Mouse (Mus musculus): ENCODE data around the gene Chd2. TPM values are rescaled to one million over a fixed set of nuclear protein-coding genes. Genes with fewer than 3 reads are reported as not detected.
"Not testable (repeated sequence)": the region's sequence is repeated elsewhere in the genome, so short reads cannot be mapped to it uniquely, and the experiment has no call there.

Gene Chd2
- polyA plus RNA-seq, 1 experiment from 2014 or later, result 65.6 TPM

- Histone ChIP-seq H3K4me2 (no peak overlapping the region), H3K4me3 (no peak overlapping the region), H3K36me3 (no peaks in the 10 kb centered on the region), H3K27me3 (peaks cover 22% of the 10 kb centered on the region), H3K9me3 (no peaks in the 10 kb centered on the region), H3K9ac (no peak overlapping the region), H3K4me1 (peaks cover 14% of the 10 kb centered on the region), H3K27ac (no peak overlapping the region)
- WGBS, result 67% methylated on average over 8 of the region's 8 CpGs
- no peak for ATAC-seq (ENCODE audit: insufficient number of reproducible peaks, insufficient read depth, low FRiP score, low TSS enrichment, low read depth)
These were observed 37.6 kb upstream of the Chd2 start for GRCm38 (mm10) chr7:73579072-73579731.

DNA sequence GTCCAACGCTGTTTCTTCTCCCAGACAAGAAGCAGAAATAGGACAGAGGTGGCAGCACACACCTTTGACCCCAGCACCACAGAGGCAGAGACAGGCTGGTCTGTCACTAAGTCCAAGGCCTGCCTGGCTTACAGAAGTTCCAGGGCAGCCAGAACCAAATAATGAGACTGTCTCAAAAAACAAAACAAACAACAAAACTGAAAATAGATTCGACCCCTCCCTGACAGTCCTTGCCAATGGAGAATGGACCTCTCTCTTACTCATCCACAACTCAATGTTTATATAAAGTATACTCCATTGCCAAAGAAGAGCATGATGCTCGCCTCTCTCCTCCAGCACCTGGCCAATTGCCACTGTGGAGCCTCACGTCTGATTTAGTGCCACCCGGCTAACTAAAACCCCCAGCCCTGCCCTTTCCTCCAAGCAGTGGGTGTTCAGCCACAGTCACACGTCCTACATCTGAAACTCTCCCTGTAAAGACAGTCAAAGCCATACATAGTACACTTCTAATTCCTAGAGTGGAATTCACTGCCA is 36.3 kb upstream of the Chd2 start:
- Histone ChIP-seq H3K9me3 (no peaks in the 10 kb centered on the region), H3K4me1 (peaks cover 4% of the 10 kb centered on the region), H3K4me2 (no peak overlapping the region), H3K4me3 (no peak overlapping the region), H3K9ac (no peak overlapping the region), H3K36me3 (no peaks in the 10 kb centered on the region), H3K27me3 (peaks cover 22% of the 10 kb centered on the region), H3K27ac (no peak overlapping the region)
- no peak for ATAC-seq (ENCODE audit: insufficient number of reproducible peaks, insufficient read depth, low FRiP score, low TSS enrichment, low read depth)
- 77% methylated on average over 6 of the region's 6 CpGs for WGBS

GRCm38 (mm10) chr7:73576101-73576936 is 34.7 kb upstream of the Chd2 start:
- 61% methylated on average over 16 of the region's 16 CpGs for WGBS
- Histone ChIP-seq H3K9me3 (no peaks in the 10 kb centered on the region), H3K4me2 (no peak overlapping the region), H3K27me3 (peaks cover 25% of the 10 kb centered on the region), H3K36me3 (no peaks in the 10 kb centered on the region), H3K4me3 (no peak overlapping the region), H3K9ac (no peak overlapping the region), H3K27ac (no peak overlapping the region), H3K4me1 (no peaks in the 10 kb centered on the region)
- ATAC-seq (ENCODE audit: insufficient number of reproducible peaks, insufficient read depth, low FRiP score, low TSS enrichment, low read depth), result no peak

- no peak overlapping the region for H3K4me3 ChIP-seq
- H3K27ac ChIP-seq, result no peak overlapping the region
- no peak for ATAC-seq (ENCODE audit: insufficient number of reproducible peaks, insufficient read depth, low FRiP score, low TSS enrichment, low read depth)
- no peaks in the 10 kb centered on the region for H3K9me3 ChIP-seq
- no peaks in the 10 kb centered on the region for H3K36me3 ChIP-seq
- H3K4me2 ChIP-seq, result no peak overlapping the region
- WGBS, result 42% methylated on average over 8 of the region's 8 CpGs
- peaks cover 20% of the 10 kb centered on the region for H3K27me3 ChIP-seq
- no peaks in the 10 kb centered on the region for H3K4me1 ChIP-seq
- no peak overlapping the region for H3K9ac ChIP-seq
These were observed 33.6 kb upstream of the Chd2 start for GRCm38 (mm10) chr7:73575257-73575656.

DNA sequence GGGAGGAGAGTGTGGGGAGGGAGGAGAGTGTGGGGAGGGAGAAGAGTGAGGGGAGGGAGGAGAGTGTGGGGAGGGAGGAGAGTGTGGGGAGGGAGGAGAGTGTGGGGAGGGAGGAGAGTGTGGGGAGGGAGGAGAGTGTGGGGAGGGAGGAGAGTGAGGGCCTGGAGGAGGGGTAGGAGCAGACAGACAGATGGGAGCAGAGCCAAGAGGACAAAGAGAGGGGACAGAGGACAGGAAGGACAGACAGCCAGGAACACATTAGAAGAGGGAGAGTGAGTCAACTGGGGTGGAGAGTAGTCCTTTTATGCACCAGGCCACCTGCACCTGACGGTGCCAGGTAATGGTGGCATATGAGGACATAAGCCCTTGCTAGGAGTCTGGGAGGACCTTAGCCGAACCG is 33.0 kb upstream of the Chd2 start:
- not testable (repeated sequence) for ATAC-seq (ENCODE audit: insufficient number of reproducible peaks, insufficient read depth, low FRiP score, low TSS enrichment, low read depth); H3K9ac ChIP-seq; H3K27ac ChIP-seq; H3K4me2 ChIP-seq; H3K4me1 ChIP-seq; H3K4me3 ChIP-seq; H3K9me3 ChIP-seq; H3K36me3 ChIP-seq
- H3K27me3 ChIP-seq, result peaks cover 15% of the 10 kb centered on the region
- WGBS, result 54% methylated on average over 3 of the region's 3 CpGs

GRCm38 (mm10) chr7:73572571-73572970 is 30.9 kb upstream of the Chd2 start:
- peaks cover 15% of the 10 kb centered on the region for H3K27me3 ChIP-seq
- no peak overlapping the region for H3K4me2 ChIP-seq
- no peak for ATAC-seq (ENCODE audit: insufficient number of reproducible peaks, insufficient read depth, low FRiP score, low TSS enrichment, low read depth)
- 54% methylated on average over 3 of the region's 3 CpGs for WGBS
- H3K4me1 ChIP-seq, result 0 out of 2 replicates have a peak, but pooled peaks cover 4% of the 10 kb centered on the region
- no peak overlapping the region for H3K9ac ChIP-seq
- H3K36me3 ChIP-seq, result no peaks in the 10 kb centered on the region
- H3K4me3 ChIP-seq, result no peak overlapping the region
- no peaks in the 10 kb centered on the region for H3K9me3 ChIP-seq
- no peak overlapping the region for H3K27ac ChIP-seq

GRCm38 (mm10) chr7:73568801-73569403 is 27.3 kb upstream of the Chd2 start:
- no peak for ATAC-seq (ENCODE audit: insufficient number of reproducible peaks, insufficient read depth, low FRiP score, low TSS enrichment, low read depth)
- Histone ChIP-seq H3K4me2 (no peak overlapping the region), H3K27ac (no peak overlapping the region), H3K9me3 (no peaks in the 10 kb centered on the region), H3K4me1 (0 out of 2 replicates have a peak, but pooled peaks cover 4% of the 10 kb centered on the region), H3K4me3 (no peak overlapping the region), H3K27me3 (0 out of 2 replicates have a peak, but pooled peaks cover 3% of the 10 kb centered on the region), H3K9ac (no peak overlapping the region), H3K36me3 (no peaks in the 10 kb centered on the region)
- 79% methylated on average over 3 of the region's 3 CpGs for WGBS

DNA sequence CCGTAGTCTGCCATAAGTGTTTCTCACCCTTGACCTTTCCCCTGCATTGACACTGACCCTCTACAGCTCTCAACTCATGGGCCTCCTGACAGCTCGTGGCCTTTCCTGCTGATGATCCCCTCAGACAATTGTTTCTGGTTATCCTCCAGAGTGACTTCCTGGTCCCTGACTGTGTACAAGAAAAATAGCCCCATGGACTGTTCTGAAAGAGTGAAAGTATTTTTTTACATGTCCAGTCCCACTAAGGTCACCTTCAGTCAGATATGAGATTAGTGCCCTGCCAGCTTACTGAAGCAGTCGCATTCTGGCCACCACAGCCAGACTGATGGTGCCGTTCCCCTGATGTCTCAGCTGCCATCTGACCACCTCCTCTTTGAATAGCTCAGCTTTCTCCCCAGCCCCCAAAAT is 26.1 kb upstream of the Chd2 start:
- Histone ChIP-seq H3K36me3 (no peaks in the 10 kb centered on the region), H3K9ac (no peak overlapping the region), H3K27me3 (0 out of 2 replicates have a peak, but pooled peaks cover 3% of the 10 kb centered on the region), H3K9me3 (no peaks in the 10 kb centered on the region), H3K27ac (no peak overlapping the region), H3K4me3 (no peak overlapping the region), H3K4me2 (no peak overlapping the region), H3K4me1 (0 out of 2 replicates have a peak, but pooled peaks cover 4% of the 10 kb centered on the region)
- WGBS, result 51% methylated on average over 4 of the region's 4 CpGs
- no peak for ATAC-seq (ENCODE audit: insufficient number of reproducible peaks, insufficient read depth, low FRiP score, low TSS enrichment, low read depth)

- WGBS, result 89% methylated on average over 6 of the region's 6 CpGs
- ATAC-seq (ENCODE audit: insufficient number of reproducible peaks, insufficient read depth, low FRiP score, low TSS enrichment, low read depth), result no peak
- no peak overlapping the region for H3K4me2 ChIP-seq
- no peak overlapping the region for H3K4me3 ChIP-seq
- no peak overlapping the region for H3K9ac ChIP-seq
- no peaks in the 10 kb centered on the region for H3K9me3 ChIP-seq
- H3K27ac ChIP-seq, result no peak overlapping the region
- H3K27me3 ChIP-seq, result no peaks in the 10 kb centered on the region
- H3K36me3 ChIP-seq, result no peaks in the 10 kb centered on the region
- peaks cover 10% of the 10 kb centered on the region for H3K4me1 ChIP-seq
These were observed 22.5 kb upstream of the Chd2 start for GRCm38 (mm10) chr7:73564131-73564530.

GRCm38 (mm10) chr7:73561492-73562055 is 19.9 kb upstream of the Chd2 start:
- Histone ChIP-seq H3K4me1 (peaks cover 7% of the 10 kb centered on the region), H3K9ac (no peak overlapping the region), H3K4me3 (no peak overlapping the region), H3K36me3 (no peaks in the 10 kb centered on the region), H3K27me3 (no peaks in the 10 kb centered on the region), H3K27ac (no peak overlapping the region), H3K4me2 (no peak overlapping the region), H3K9me3 (no peaks in the 10 kb centered on the region)
- WGBS, result 18% methylated on average over 10 of the region's 10 CpGs
- no peak for ATAC-seq (ENCODE audit: insufficient number of reproducible peaks, insufficient read depth, low FRiP score, low TSS enrichment, low read depth)

DNA sequence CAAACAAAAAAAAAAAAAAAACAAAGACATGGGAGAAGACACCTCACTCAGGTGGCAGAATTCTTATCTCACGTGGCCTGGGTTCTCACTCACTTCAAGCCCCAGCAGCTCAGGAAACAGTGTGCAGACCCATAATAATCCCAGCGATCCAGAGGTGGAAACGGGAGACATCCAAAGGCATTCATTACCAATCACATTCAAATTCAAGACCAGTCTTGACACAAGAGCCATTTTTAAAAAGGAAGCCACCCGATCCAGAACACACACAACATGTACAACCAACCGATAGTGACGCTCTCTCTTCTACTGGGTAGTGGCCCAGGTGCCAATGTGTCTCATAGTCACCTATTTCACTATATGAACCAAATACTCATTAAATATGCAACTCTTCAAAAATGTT is 19.2 kb upstream of the Chd2 start:
- no peak overlapping the region for H3K4me2 ChIP-seq
- no peak overlapping the region for H3K4me3 ChIP-seq
- no peak overlapping the region for H3K9ac ChIP-seq
- no peaks in the 10 kb centered on the region for H3K9me3 ChIP-seq
- H3K4me1 ChIP-seq, result peaks cover 7% of the 10 kb centered on the region
- no peak for ATAC-seq (ENCODE audit: insufficient number of reproducible peaks, insufficient read depth, low FRiP score, low TSS enrichment, low read depth)
- H3K27ac ChIP-seq, result no peak overlapping the region
- WGBS, result 91% methylated on average over 6 of the region's 6 CpGs
- H3K27me3 ChIP-seq, result no peaks in the 10 kb centered on the region
- no peaks in the 10 kb centered on the region for H3K36me3 ChIP-seq
